Mouse (Mus musculus) left cerebral cortex, postnatal 25 days (tissue): Measurements from ENCODE around the gene Ubl7. TPM values are rescaled to one million over a fixed set of nuclear protein-coding genes. Genes with fewer than 3 reads are reported as not detected.

ENCODE experiments used
- DNase-seq, 2 experiments: peaks; one replicate each; pipeline ENCODE4 v3.0.0; 2022; ENCODE audit warnings: low spot score in 2 of 2, mixed read lengths in 1 of 2
- intact Hi-C: fragments of 180-260 bp; cut with DNase I; formaldehyde crosslinking; loops from one replicate; pipeline ENCODE4 v1.15.1; 2025
- total RNA-seq, 2 experiments: library from RNA; stranded (reverse); gene quantifications; 2 replicates each; pipeline ENCODE4 v1.2.3; 2021

Ubl7 gene
- total RNA-seq, 2 experiments from 2014 or later = 103 to 113 TPM

- DNase-seq = no peak
- intact Hi-C loops = loop anchor here (5.0 kb wide), 1 partner anchor 37 kb away; no protein-coding TSS in a partner anchor
These were observed 6.5 kb upstream of the Ubl7 start for GRCm38 (mm10) chr9:57904250-57904644.

- DNase-seq = no peak
- intact Hi-C loops = loop anchor here (2.0 kb wide), 1 partner anchor 26 kb away; no protein-coding TSS in a partner anchor
These were observed 3.6 kb upstream of the Ubl7 start for GRCm38 (mm10) chr9:57907206-57907605.

GRCm38 (mm10) chr9:57912571-57912970 is 1.8 kb downstream of the Ubl7 start:
- no peak for DNase-seq
- intact Hi-C loops = no loop called here

GRCm38 (mm10) chr9:57921491-57922060 is 10.8 kb downstream of the Ubl7 start:
- peak in 1 of 2 experiments; percentile 71 for DNase-seq
- intact Hi-C loops = no loop called here

GRCm38 (mm10) chr9:57922381-57922780 is 11.6 kb downstream of the Ubl7 start:
- intact Hi-C loops = no loop called here

GRCm38 (mm10) chr9:57923046-57923445 is 12.3 kb downstream of the Ubl7 start:
- no peak for DNase-seq

More at GRCm38 (mm10) chr9:57922381-57922780, 11.6 kb downstream of the Ubl7 start:
- no peak for DNase-seq

GRCm38 (mm10) chr9:57931166-57931767 is 20.5 kb downstream of the Ubl7 start:
- no peak for DNase-seq
- intact Hi-C loops = loop anchor here (10.0 kb wide), 1 partner anchor 274 kb away; the partner anchor contains the start of genes Islr and Islr2

More at GRCm38 (mm10) chr9:57923046-57923445, 12.3 kb downstream of the Ubl7 start:
- intact Hi-C loops = no loop called here

- DNase-seq = peak in 1 of 2 experiments; percentile 91
- intact Hi-C loops = loop anchor here (1.0 to 10.0 kb wide), 3 partner anchors 25 to 273 kb away; partner anchors contain the start of genes Islr and Islr2
These were observed 21.5 kb downstream of the Ubl7 start for GRCm38 (mm10) chr9:57932253-57932652.

GRCm38 (mm10) chr9:57932831-57933602 is 22.2 kb downstream of the Ubl7 start:
- intact Hi-C loops = loop anchor here (1.0 to 10.0 kb wide), 3 partner anchors 26 to 272 kb away; partner anchors contain the start of genes Islr and Islr2
- DNase-seq = peak in 1 of 2 experiments; percentile 89

GRCm38 (mm10) chr9:57935683-57936437 is 25.1 kb downstream of the Ubl7 start:
- intact Hi-C loops = loop anchor here (1.0 to 10.0 kb wide), 3 partner anchors 54 to 269 kb away; partner anchors contain the start of genes Islr and Islr2
- DNase-seq = peak; percentile 85 to 94

GRCm38 (mm10) chr9:57937171-57937570 is 26.4 kb downstream of the Ubl7 start:
- no peak for DNase-seq
- intact Hi-C loops = loop anchor here (10.0 kb wide), 1 partner anchor 268 kb away; the partner anchor contains the start of genes Islr and Islr2

GRCm38 (mm10) chr9:57937651-57938050 is 26.9 kb downstream of the Ubl7 start:
- DNase-seq = no peak
- intact Hi-C loops = loop anchor here (10.0 kb wide), 1 partner anchor 267 kb away; the partner anchor contains the start of genes Islr and Islr2

- DNase-seq = no peak
- intact Hi-C loops = loop anchor here (10.0 kb wide), 1 partner anchor 266 kb away; the partner anchor contains the start of genes Islr and Islr2
These were observed 27.7 kb downstream of the Ubl7 start for GRCm38 (mm10) chr9:57938225-57939055.

GRCm38 (mm10) chr9:57939431-57940348 is 28.9 kb downstream of the Ubl7 start, which contains the start of gene Sema7a:
Gene Sema7a (plus strand): TSS chr9:57940112.
- intact Hi-C loops = loop anchor here (2.0 to 10.0 kb wide), 3 partner anchors 27 to 265 kb away; partner anchors contain the start of genes Islr and Islr2

GRCm38 (mm10) chr9:57940349-57940794 is 29.6 kb downstream of the Ubl7 start:
- intact Hi-C loops = loop anchor here (2.0 to 5.0 kb wide), 2 partner anchors 26 to 178 kb away; no protein-coding TSS in a partner anchor
- DNase-seq = peak in 1 of 2 experiments; percentile 67

More at GRCm38 (mm10) chr9:57939431-57940348, 28.9 kb downstream of the Ubl7 start, which contains the start of gene Sema7a:
- DNase-seq = peak; percentile 84 to 91

GRCm38 (mm10) chr9:57940861-57941638 is 30.3 kb downstream of the Ubl7 start:
- peak in 1 of 2 experiments; percentile 62 for DNase-seq

More at GRCm38 (mm10) chr9:57940861-57941638, 30.3 kb downstream of the Ubl7 start:
- intact Hi-C loops = loop anchor here (2.0 to 5.0 kb wide), 2 partner anchors 26 to 179 kb away; no protein-coding TSS in a partner anchor
